Mouse (Mus musculus): ENCODE data around the gene Prss12. TPM values are rescaled to one million over a fixed set of nuclear protein-coding genes. Genes with fewer than 3 reads are reported as not detected.

Gene Prss12
- polyA plus RNA-seq (2017; shearing (Covaris generic)): under 1 TPM; 0.59 to 0.79 TPM

- peak; percentile 15 for ATAC-seq
These were observed at the start of gene Prss12 for GRCm38 (mm10) chr3:123446708-123447537. TSS of gene Prss12 (plus strand) at chr3:123446913.

- no peak for ATAC-seq
These were observed 48.9 kb upstream of the Prss12 start for GRCm38 (mm10) chr3:123397562-123398481.

GRCm38 (mm10) chr3:123404945-123405344 lies 41.8 kb upstream of the Prss12 start:
- ATAC-seq: no peak

GRCm38 (mm10) chr3:123411821-123412578 lies 34.7 kb upstream of the Prss12 start:
- no peak for ATAC-seq

GRCm38 (mm10) chr3:123413173-123413572 lies 33.5 kb upstream of the Prss12 start:
- ATAC-seq: no peak

- no peak for ATAC-seq
These were observed 21.1 kb upstream of the Prss12 start for GRCm38 (mm10) chr3:123425647-123426046.

GRCm38 (mm10) chr3:123428005-123428404 lies 18.7 kb upstream of the Prss12 start:
- ATAC-seq: no peak

- ATAC-seq: no peak
These were observed 16.9 kb upstream of the Prss12 start for GRCm38 (mm10) chr3:123429597-123430458.

- no peak for ATAC-seq
These were observed 14.6 kb upstream of the Prss12 start for GRCm38 (mm10) chr3:123431951-123432674.

- ATAC-seq: no peak
These were observed 13.4 kb upstream of the Prss12 start for GRCm38 (mm10) chr3:123433362-123433761.

GRCm38 (mm10) chr3:123437608-123438007 lies 9.1 kb upstream of the Prss12 start:
- ATAC-seq: no peak

- no peak for ATAC-seq
These were observed 6.2 kb upstream of the Prss12 start for GRCm38 (mm10) chr3:123440490-123440889.

GRCm38 (mm10) chr3:123444466-123444865 lies 2.2 kb upstream of the Prss12 start:
- ATAC-seq: peak; percentile 80

GRCm38 (mm10) chr3:123447538-123448059 lies 886 bp downstream of the Prss12 start:
- peak; percentile 29 for ATAC-seq

- ATAC-seq: no peak
These were observed 1.4 kb downstream of the Prss12 start for GRCm38 (mm10) chr3:123448096-123448495.

GRCm38 (mm10) chr3:123450107-123450506 lies 3.4 kb downstream of the Prss12 start:
- no peak for ATAC-seq

GRCm38 (mm10) chr3:123452904-123453303 lies 6.2 kb downstream of the Prss12 start:
- peak; percentile 57 for ATAC-seq

GRCm38 (mm10) chr3:123459492-123459891 lies 12.8 kb downstream of the Prss12 start:
- ATAC-seq: peak; percentile 75

GRCm38 (mm10) chr3:123460436-123460835 lies 13.7 kb downstream of the Prss12 start:
- no peak for ATAC-seq

GRCm38 (mm10) chr3:123462264-123462663 lies 15.6 kb downstream of the Prss12 start:
- no peak for ATAC-seq

GRCm38 (mm10) chr3:123476833-123477232 lies 30.1 kb downstream of the Prss12 start:
- no peak for ATAC-seq

Measured in activated CD4-positive, CD25-positive, alpha-beta regulatory T cell, adult 4 months (primary cell).